9 mouse cellular contexts compared by ENCODE assay signal in genomic region chr3:101925663-101926062, GRCm38 (mm10). TPM values are rescaled to one million over a fixed set of nuclear protein-coding genes. Genes with fewer than 3 reads are reported as not detected.
A peak's percentile ranks its signal among the peaks of the same experiment; 100 is the strongest.
DNase-seq lines count a peak whose midpoint lies in the region; ATAC-seq lines count a peak whose summit lies in the region.
"Had no signal": no experiment of that assay in that cellular context is flagged by ENCODE, and none has a peak within 500 bp of the region (broad histone marks: within the 10 kb centered on the region; RNA-seq: fewer than 3 reads in every experiment).

No protein-coding gene starts in this region.

- no peak overlapping the region for H3K4me3 ChIP-seq in midbrain, embryonic 14.5 days (replicated peaks; ENCODE audit: low read depth, low read length)

- peak overlapping the region; percentile 39 for H3K27ac ChIP-seq in midbrain, embryonic 14.5 days (replicated peaks; ENCODE audit: low read depth, low read length)

- no peak overlapping the region; the same call in 1 of the 2 replicates for H3K9ac ChIP-seq in midbrain, embryonic 14.5 days (replicated peaks; ENCODE audit: low read length)

- H3K4me2 ChIP-seq in midbrain, embryonic 14.5 days (ENCODE audit: low read length) = peak overlapping the region; percentile 79; the same call in 1 of the 2 replicates

- peak; percentile 10 for DNase-seq in kidney, adult 11 months
- no peak for DNase-seq in kidney, adult 8-10 months
- DNase-seq in cerebellum, adult 9-10 months = peak; percentile 84
- DNase-seq in heart, postnatal 10 days = peak; percentile 54 to 66
- DNase-seq in midbrain, embryonic 14.5 days = peak; percentile 46
- no peak for DNase-seq in urinary bladder, adult 2 months (ENCODE audit: low spot score)
- no peak for DNase-seq in right cerebral cortex, postnatal 14 days
- DNase-seq in right cerebral cortex, postnatal 10 days (ENCODE audit: low spot score in 2 of 2) = no peak

- peaks cover 26% of the 10 kb centered on the region for H3K4me1 ChIP-seq in midbrain, embryonic 14.5 days (ENCODE audit: control insufficient read depth, insufficient read depth, low read length)

- H3K9me3 ChIP-seq in midbrain, embryonic 14.5 days (ENCODE audit: control insufficient read depth, low read length) = no peaks in the 10 kb centered on the region

- WGBS in midbrain, embryonic 14.5 days = 84% methylated on average over 1 of the region's 1 CpGs

- H3K27me3 ChIP-seq in midbrain, embryonic 14.5 days (ENCODE audit: control insufficient read depth, insufficient read depth, low read length) = no peaks in the 10 kb centered on the region
- H3K27me3 ChIP-seq: CH12.LX had no signal

- intact Hi-C loops in heart, postnatal 10 days (cut with DNase I) = no loop called here

- no peak for ATAC-seq in midbrain, embryonic 14.5 days (ENCODE audit: low FRiP score, low TSS enrichment)

- H3K36me3 ChIP-seq in midbrain, embryonic 14.5 days (ENCODE audit: control insufficient read depth, insufficient read depth, low read length) = no peaks in the 10 kb centered on the region

RNA-seq across cellular contexts. Expression of gene Slc22a15, which starts 1.4 kb away (rescaled TPM):
- 1 to 10 TPM; 5.6 to 6.2 TPM for total RNA-seq in heart, postnatal 10 days (2021)
- polyA plus RNA-seq in midbrain, embryonic 14.5 days (2014; fragmentation: Nextera tagmentation; extraction: Ambion mirVana) = 7.9 and 8.8 TPM in 2 replicates
- 7.1 and 8.4 TPM in 2 replicates for polyA plus RNA-seq in urinary bladder, adult 2 months (2012; rRNA removed)

Comparison
In these comparisons a context has a peak if more than half of its experiments do, and no peak if none do; other contexts are left out.
1. DNase-seq: peak in kidney, adult 11 months (single experiment), cerebellum, adult 9-10 months (single experiment), heart, postnatal 10 days (2 of 2) and midbrain, embryonic 14.5 days (single experiment); none in kidney, adult 8-10 months (0 of 2), urinary bladder, adult 2 months (single experiment), right cerebral cortex, postnatal 14 days (single experiment) and right cerebral cortex, postnatal 10 days (0 of 2).